24 mouse cellular contexts compared by ENCODE assay signal in genomic region chr3:151835831-151836230, GRCm38 (mm10). TPM values are rescaled to one million over a fixed set of nuclear protein-coding genes. Genes with fewer than 3 reads are reported as not detected.
A peak's percentile ranks its signal among the peaks of the same experiment; 100 is the strongest.
DNase-seq lines count a peak whose midpoint lies in the region; ATAC-seq and TF ChIP-seq lines count a peak whose summit lies in the region.
"Had no signal": no experiment of that assay in that cellular context is flagged by ENCODE, and none has a peak within 500 bp of the region (broad histone marks: within the 10 kb centered on the region; RNA-seq: fewer than 3 reads in every experiment).

No protein-coding gene starts in this region.

- no peaks in the 10 kb centered on the region for H3K9me3 ChIP-seq in limb, embryonic 13.5 days
- no peaks in the 10 kb centered on the region for H3K9me3 ChIP-seq in limb, embryonic 10.5 days (replicated peaks)
- H3K9me3 ChIP-seq in ES-E14 (ENCODE audit: control insufficient read depth, insufficient read depth, low read depth, low read length), result no peaks in the 10 kb centered on the region
- H3K9me3 ChIP-seq in embryonic facial prominence, embryonic 15.5 days (replicated peaks), result no peaks in the 10 kb centered on the region
- H3K9me3 ChIP-seq: forebrain, embryonic 10.5 days; forebrain, embryonic 13.5 days; hindbrain, embryonic 12.5 days; hindbrain, embryonic 15.5 days; intestine, embryonic 15.5 days had no signal

- peak overlapping the region; percentile 77 for H3K4me2 ChIP-seq in limb, embryonic 13.5 days (replicated peaks)
- H3K4me2 ChIP-seq in embryonic facial prominence, embryonic 15.5 days (replicated peaks), result peak overlapping the region; percentile 89; the same call in 1 of the 2 replicates

- TF ChIP-seq CTCF in gastrocnemius, adult 2 months (IDR thresholded peaks at IDR 0.05), result no peak

- H3K36me3 ChIP-seq in limb, embryonic 13.5 days, result no peaks in the 10 kb centered on the region
- H3K36me3 ChIP-seq in limb, embryonic 10.5 days, result no peaks in the 10 kb centered on the region
- no peaks in the 10 kb centered on the region for H3K36me3 ChIP-seq in ES-E14 (ENCODE audit: control insufficient read depth, insufficient read depth, low read length, poor library complexity, severe bottlenecking)
- no peaks in the 10 kb centered on the region for H3K36me3 ChIP-seq in embryonic facial prominence, embryonic 15.5 days
- H3K36me3 ChIP-seq: forebrain, embryonic 10.5 days; hindbrain, embryonic 12.5 days; hindbrain, embryonic 15.5 days; intestine, embryonic 15.5 days had no signal

- H3K27ac ChIP-seq in gastrocnemius, adult 2 months, result no peak overlapping the region
- no peak overlapping the region for H3K27ac ChIP-seq in limb, embryonic 13.5 days
- H3K27ac ChIP-seq in limb, embryonic 10.5 days, result no peak overlapping the region
- H3K27ac ChIP-seq in ES-E14 (ENCODE audit: insufficient read depth, low read depth, low read length, poor library complexity, severe bottlenecking), result no peak overlapping the region
- no peak overlapping the region for H3K27ac ChIP-seq in embryonic facial prominence, embryonic 15.5 days (replicated peaks)
- H3K27ac ChIP-seq: forebrain, embryonic 10.5 days; forebrain, embryonic 13.5 days; heart, adult 2 months; hindbrain, embryonic 12.5 days; hindbrain, embryonic 15.5 days; intestine, embryonic 15.5 days had no signal

- DNase-seq in gastrocnemius, adult 2 months, result no peak
- DNase-seq in gastrocnemius, postnatal 4 days (ENCODE audit: low spot score in 2 of 2), result no peak
- DNase-seq in limb, embryonic 10.5 days (ENCODE audit: low spot score), result no peak
- no peak for DNase-seq in ES-E14 (ENCODE audit: low read depth, low spot score)
- no peak for DNase-seq in embryo, embryonic 11 days
- DNase-seq: adrenal gland, adult 2 months; adrenal gland, postnatal 14 days; B cell, adult 2 months; cerebellum, adult 11 months; cerebellum, adult 2 months; cerebellum, adult 9-11 months; cerebellum, postnatal 25 days; gastrocnemius, postnatal 14 days; heart, adult 2 months had no signal

- H3K27me3 ChIP-seq in limb, embryonic 13.5 days, result peaks cover 38% of the 10 kb centered on the region
- H3K27me3 ChIP-seq in limb, embryonic 10.5 days (ENCODE audit: low read depth, poor library complexity, severe bottlenecking), result peaks cover 44% of the 10 kb centered on the region
- H3K27me3 ChIP-seq in embryonic facial prominence, embryonic 15.5 days, result peaks cover 11% of the 10 kb centered on the region
- H3K27me3 ChIP-seq: CH12.LX; intestine, embryonic 15.5 days had no signal

- WGBS in limb, embryonic 13.5 days, result 51% methylated on average over 3 of the region's 3 CpGs
- WGBS in limb, embryonic 10.5 days, result 63% methylated on average over 3 of the region's 3 CpGs
- 60% methylated on average over 3 of the region's 3 CpGs for WGBS in embryonic facial prominence, embryonic 15.5 days

- no peak overlapping the region for H3K9ac ChIP-seq in limb, embryonic 13.5 days
- H3K9ac ChIP-seq in ES-E14 (ENCODE audit: insufficient read depth, low read depth, low read length, poor library complexity, severe bottlenecking), result no peak overlapping the region
- H3K9ac ChIP-seq in embryonic facial prominence, embryonic 15.5 days, result no peak overlapping the region
- H3K9ac ChIP-seq: forebrain, embryonic 13.5 days; hindbrain, embryonic 12.5 days; hindbrain, embryonic 15.5 days; intestine, embryonic 15.5 days had no signal

- intact Hi-C loops in gastrocnemius, adult 2 months (cut with DNase I), result loop anchor here (5.0 kb wide), 1 partner anchor 251 kb away; no protein-coding TSS in a partner anchor

- H3K4me1 ChIP-seq in limb, embryonic 13.5 days, result peaks cover 13% of the 10 kb centered on the region
- peaks cover 21% of the 10 kb centered on the region for H3K4me1 ChIP-seq in limb, embryonic 10.5 days
- no peaks in the 10 kb centered on the region for H3K4me1 ChIP-seq in ES-E14 (ENCODE audit: control insufficient read depth in 2 of 2, insufficient read depth in 2 of 2, low read length in 2 of 2, poor library complexity in 1 of 2)
- 0 out of 2 replicates have a peak, but pooled peaks cover 17% of the 10 kb centered on the region for H3K4me1 ChIP-seq in embryonic facial prominence, embryonic 15.5 days

- in situ Hi-C loops in ES-E14 (cut with MboI; ENCODE audit: low sequenced_read_pairs in 2 of 2, unreplicated experiment in 2 of 2), result no loop called here

- ATAC-seq in limb, embryonic 13.5 days (ENCODE audit: low FRiP score, low read depth), result no peak
- no peak for ATAC-seq in embryonic facial prominence, embryonic 15.5 days (ENCODE audit: insufficient number of reproducible peaks, low FRiP score, low TSS enrichment, low read depth)

- peak overlapping the region; percentile 26 for H3K4me3 ChIP-seq in gastrocnemius, adult 2 months
- H3K4me3 ChIP-seq in limb, embryonic 13.5 days, result no peak overlapping the region
- no peak overlapping the region for H3K4me3 ChIP-seq in limb, embryonic 10.5 days
- H3K4me3 ChIP-seq in ES-E14 (ENCODE audit: insufficient read depth in 1 of 2, low read depth in 1 of 2, low read length in 2 of 2, poor library complexity in 1 of 2, severe bottlenecking in 1 of 2), result no peak overlapping the region
- 0 out of 2 replicates have a peak overlapping the region, but pooled peaks have one; percentile 10 for H3K4me3 ChIP-seq in embryonic facial prominence, embryonic 15.5 days (replicated peaks)
- H3K4me3 ChIP-seq: heart, adult 2 months; hindbrain, embryonic 12.5 days; intestine, embryonic 15.5 days had no signal

TF ChIP-seq in ES-E14, 5 proteins besides CTCF, POLR2A, EP300 and RAD21:
- TF ChIP-seq ZNF384 (IDR thresholded peaks at IDR 0.05; ENCODE audit: low read depth, low read length), result 0 out of 2 replicates have a peak, but pooled peaks have one; percentile 12
- TF ChIP-seq CHD2 (IDR thresholded peaks at IDR 0.05; ENCODE audit: low read depth, low read length), result no peak
- TF ChIP-seq HCFC1 (IDR thresholded peaks at IDR 0.05; ENCODE audit: borderline replicate concordance, insufficient read depth, low read length), result no peak

RNA-seq across cellular contexts. Expression of gene Ptgfr, which starts 1.6 kb away (rescaled TPM):
- 1 to 10 TPM; 1.3 to 2.2 TPM for total RNA-seq in gastrocnemius, adult 2 months (2021)
- 1 to 10 TPM; 1.7 to 3.6 TPM for total RNA-seq in gastrocnemius, postnatal 4 days (2021)
- 5.8 and 6.2 TPM in 2 replicates for polyA plus RNA-seq in limb, embryonic 13.5 days (2015; fragmentation: Nextera tagmentation; extraction: Ambion mirVana)
- 0.74 and 1.8 TPM in 2 replicates for polyA plus RNA-seq in limb, embryonic 10.5 days (2016; fragmentation: Nextera tagmentation; extraction: Ambion mirVana)
- total RNA-seq in ES-E14 (2012; rRNA removed), result 0.04 TPM in 1 of 2 replicates, not detected in the other
- polyA plus RNA-seq in embryonic facial prominence, embryonic 15.5 days (2015; fragmentation: Nextera tagmentation; extraction: Ambion mirVana), result 13.1 and 16.8 TPM in 2 replicates
- total RNA-seq: CH12.LX; hematopoietic stem cell, adult 5-6 weeks; MEL had no signal

Comparison
In these comparisons a context has a peak if more than half of its experiments do, and no peak if none do; other contexts are left out.
1. H3K4me3 ChIP-seq: peak in gastrocnemius, adult 2 months (single experiment) and embryonic facial prominence, embryonic 15.5 days (single experiment); none in limb, embryonic 13.5 days (single experiment), limb, embryonic 10.5 days (single experiment) and ES-E14 (0 of 2).